Mouse (Mus musculus): Measurements from ENCODE around the gene Palm2.
A peak's percentile ranks its signal among the peaks of the same experiment; 100 is the strongest.

The Palm2 gene

DNA sequence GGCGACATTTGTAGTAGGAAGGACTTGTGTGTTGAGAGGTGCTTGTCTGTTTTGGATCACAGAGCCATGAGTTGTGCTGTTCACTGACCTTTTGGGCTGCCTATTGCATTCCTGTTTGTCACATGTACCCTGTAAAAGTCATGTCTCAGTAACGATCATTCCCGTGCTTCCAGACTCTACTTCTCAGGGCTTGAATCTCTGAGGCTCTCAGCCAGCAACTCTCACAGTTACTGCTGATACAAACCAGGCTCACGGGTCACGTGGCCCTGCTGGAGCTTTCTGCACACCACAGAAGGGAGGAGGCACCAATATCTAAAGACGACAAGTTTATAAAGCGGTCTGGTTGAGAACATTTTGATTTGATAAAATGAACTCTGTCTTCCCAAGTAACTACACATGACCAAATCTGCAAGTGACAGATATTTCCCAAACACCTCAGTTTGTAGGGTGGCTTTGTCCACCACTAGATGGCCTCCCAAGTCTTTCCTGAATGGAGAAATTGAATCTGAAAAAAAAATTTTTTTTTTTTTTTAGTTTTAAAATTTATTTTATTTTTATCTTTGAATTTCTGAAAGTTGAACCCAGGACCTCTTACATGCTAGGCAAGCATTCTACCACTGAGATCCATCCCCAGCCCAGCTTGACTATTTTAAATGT, 236.9 kb downstream of the Palm2 start:
- DNase-seq (ENCODE audit: low spot score): no peak

DNA sequence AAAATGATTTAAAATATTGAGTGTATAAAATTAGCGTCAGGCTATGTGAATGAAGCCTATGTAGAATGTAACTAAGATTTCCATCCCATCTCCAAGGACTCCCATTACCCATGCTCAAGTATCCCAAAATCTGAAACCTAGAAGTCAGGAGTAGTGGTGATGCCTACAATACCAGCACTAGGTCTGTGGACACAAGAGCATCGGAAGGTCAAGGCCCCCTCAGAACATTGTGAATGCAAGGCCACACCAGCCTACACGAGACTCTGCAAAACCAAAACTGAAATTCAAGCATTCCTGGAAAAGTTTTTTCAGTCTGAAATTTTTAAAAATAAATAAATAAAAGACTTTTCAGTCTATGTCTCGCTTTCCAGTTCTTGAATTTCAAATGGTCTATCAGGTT, 238.5 kb downstream of the Palm2 start:
- no peak for DNase-seq (ENCODE audit: low spot score)

- peak; percentile 82 for DNase-seq (ENCODE audit: low spot score)
Measured at GRCm38 (mm10) chr4:57672996-57673906, 239.2 kb downstream of the Palm2 start.

GRCm38 (mm10) chr4:57674351-57674750, 240.3 kb downstream of the Palm2 start:
- DNase-seq (ENCODE audit: low spot score): no peak

DNA sequence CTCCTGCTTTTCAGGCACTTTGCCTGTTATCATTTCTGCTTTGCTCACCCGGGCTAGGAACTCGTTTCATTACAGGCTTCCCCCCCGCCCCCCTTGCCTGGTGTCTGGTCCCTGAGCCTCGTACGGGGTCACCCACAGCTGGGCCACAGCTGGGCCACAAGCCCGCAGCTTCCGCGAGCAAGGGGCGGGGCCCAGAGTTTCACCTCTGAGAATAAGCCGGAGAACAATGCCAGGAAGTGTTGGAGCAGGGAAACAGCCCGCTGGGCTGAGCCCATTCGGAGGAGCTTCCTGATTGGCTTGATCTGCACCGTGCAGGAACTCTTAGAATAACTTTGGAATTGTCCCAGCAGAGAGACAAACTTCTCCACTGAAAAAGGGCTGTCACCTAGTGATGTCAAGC, 241.3 kb downstream of the Palm2 start:
- peak; percentile 53 for DNase-seq (ENCODE audit: low spot score)

GRCm38 (mm10) chr4:57677916-57678315, 243.9 kb downstream of the Palm2 start:
- DNase-seq (ENCODE audit: low spot score): no peak

DNA sequence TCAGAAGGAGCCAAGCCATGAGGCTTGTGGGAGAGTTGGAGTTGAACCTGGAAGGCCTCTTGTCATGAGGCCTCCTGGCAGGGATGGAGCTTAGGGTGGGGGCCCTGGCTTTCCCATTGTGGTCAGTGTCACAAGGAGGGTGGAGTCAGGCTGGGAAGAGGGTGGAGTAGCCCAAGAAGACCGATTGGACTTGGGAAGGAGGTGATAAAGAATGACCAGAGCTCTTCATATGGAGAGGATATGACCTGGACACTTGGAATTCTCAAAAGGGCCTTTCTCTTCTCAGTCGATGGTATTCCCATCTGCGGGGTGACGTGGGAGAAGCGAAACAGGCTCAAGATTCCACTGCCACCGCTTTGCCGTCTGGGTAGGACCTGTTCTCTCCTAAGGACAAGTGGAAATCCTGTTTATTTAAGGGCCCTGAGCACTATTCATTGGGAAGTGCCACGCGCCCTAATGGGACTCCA, 245.0 kb downstream of the Palm2 start:
- no peak for DNase-seq (ENCODE audit: low spot score)

DNA sequence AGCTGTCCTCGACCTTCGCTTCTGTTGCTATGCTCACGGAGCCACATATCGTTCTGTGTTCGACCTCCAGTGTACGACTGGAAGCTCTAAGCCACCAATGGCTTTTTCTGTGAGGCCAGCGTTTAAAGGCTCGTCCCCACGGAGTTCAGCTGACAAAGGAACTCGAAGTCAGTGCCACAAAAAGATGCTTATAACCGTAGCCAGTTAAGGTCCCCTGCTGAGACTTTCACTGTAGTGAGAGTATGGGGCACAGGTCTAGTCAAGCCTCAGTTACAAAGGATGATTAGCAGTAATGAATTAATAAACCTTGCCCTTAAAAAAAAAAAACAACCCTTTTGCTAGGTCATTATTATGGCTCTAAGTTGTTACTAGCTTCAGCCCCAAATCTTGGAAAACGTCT, 246.1 kb downstream of the Palm2 start:
- no peak for DNase-seq (ENCODE audit: low spot score)

GRCm38 (mm10) chr4:57681511-57681910, 247.5 kb downstream of the Palm2 start:
- DNase-seq (ENCODE audit: low spot score): no peak

DNA sequence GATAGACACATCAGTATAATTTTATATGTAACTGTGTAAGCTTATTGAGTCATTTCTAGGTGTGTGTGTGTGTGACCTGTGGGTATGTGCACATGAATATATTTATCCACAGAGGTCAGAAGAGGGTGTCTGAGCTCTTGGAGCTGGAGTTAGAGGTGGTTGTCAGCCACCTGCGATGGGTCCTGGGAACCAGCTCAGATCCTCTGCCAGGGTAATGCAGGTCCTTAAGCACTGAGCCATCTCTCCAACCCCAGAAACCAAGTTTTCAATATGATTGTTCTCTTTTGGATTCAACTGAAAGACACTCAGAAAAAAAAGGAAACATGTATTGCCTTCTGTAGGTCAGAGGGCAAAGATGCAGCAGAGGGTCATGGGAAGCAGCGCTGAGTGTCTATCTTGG, 248.3 kb downstream of the Palm2 start:
- no peak for DNase-seq (ENCODE audit: low spot score)

- no peak for DNase-seq (ENCODE audit: low spot score)
Measured at GRCm38 (mm10) chr4:57682944-57683343, 248.9 kb downstream of the Palm2 start.

DNA sequence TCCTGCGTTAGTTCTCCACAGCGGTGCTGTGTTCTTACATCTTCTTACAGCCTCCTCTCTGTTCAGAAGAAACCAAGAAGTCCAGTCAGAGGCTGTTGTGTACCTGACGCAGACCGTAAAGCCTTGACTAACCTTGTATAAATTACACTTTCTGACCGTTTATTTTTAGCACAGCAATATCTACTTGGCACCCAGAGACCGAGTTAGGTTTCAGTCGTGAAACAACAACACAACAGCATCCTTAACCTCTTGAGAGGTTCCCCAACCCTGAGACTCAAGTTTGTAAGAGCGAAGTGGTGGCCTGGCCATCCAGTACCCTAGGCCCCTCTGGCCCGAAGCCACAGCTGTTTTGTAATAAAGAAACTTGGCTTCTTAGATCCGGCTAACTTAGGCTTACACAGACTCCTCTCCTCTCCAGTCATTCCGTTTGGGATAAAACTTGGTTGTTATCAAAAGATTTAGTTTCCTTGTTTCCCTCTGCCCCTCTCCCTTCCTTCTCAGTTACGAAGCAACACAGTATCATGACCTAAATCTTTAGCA, 250.7 kb downstream of the Palm2 start:
- no peak for DNase-seq (ENCODE audit: low spot score)

DNA sequence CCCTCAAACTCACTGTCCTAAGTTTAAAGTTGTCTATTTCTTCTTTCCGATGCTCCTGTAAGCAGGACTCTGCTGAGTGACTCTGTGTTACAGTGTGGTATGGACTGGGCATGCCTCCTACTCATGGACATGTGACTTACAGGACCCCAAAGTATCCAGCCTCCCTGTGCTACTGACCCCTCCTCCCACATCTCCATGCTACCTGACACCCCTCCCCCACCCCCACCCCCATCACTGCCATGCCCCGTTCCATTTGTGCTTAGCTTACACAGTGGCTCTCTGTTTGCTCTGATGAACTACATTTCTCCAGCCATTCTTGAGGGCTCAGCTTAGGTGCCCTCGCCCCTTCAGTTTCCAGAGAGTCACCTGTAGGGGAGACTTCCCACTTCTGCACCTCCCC, 252.7 kb downstream of the Palm2 start:
- no peak for DNase-seq (ENCODE audit: low spot score)

GRCm38 (mm10) chr4:57687583-57687982, 253.5 kb downstream of the Palm2 start:
- DNase-seq (ENCODE audit: low spot score): no peak

DNA sequence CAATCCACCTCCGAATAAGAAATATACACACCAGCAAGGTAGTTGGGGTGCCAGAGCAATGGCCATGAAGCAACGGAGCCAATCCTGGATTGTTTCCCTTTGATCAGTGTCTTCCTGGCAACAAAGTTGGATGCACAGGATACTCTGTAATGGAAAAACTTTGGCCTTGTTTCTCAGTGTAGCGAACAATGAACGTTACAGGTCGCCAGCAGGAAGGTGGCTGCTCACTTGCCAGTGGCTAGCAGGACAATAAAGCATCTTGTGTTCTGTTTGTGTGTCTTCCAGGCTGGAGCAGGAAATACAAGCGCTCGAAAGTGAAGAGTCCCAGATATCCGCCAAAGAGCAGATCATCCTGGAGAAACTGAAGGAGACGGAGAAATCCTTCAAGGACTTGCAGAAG, 254.1 kb downstream of the Palm2 start:
- DNase-seq (ENCODE audit: low spot score): no peak

DNA sequence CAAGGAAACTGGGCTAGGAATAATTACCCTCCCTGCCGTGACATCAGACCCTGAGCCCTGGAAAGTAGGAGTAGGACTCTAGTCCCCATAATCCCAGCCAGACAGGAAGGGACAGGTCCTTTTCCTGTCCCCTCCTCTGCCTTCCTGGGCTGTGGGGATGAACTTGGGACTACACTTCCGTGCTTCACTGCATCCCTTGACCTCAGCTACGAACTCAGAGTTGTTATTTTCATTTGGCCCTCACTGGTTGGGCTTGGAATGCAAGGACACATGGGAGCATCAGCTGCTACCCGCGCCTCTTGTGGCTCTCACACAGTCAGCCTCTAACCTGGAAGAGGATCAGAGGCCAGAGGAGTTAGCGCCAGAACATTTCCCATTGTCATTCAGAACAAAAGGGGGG, 256.0 kb downstream of the Palm2 start:
- no peak for DNase-seq (ENCODE audit: low spot score)

DNA sequence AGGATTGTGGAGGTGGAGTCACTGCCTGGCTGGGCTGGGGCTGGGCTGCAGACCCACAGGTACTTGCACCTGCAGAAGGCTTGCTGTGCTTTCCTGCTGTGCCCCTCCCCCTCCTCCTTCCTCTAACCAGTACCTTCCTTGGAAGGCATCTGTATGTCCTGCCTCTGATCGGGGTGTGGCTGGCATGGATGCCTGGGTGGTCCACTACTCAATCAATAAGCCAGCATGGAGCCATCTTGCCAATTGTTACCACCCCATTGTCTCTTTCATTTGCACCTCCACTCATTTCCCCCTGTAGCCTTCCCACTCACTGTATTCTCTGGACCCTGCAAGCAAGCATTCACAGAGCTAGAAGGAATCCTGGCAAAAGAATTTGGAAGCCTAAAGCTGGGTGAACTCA, 256.8 kb downstream of the Palm2 start:
- DNase-seq (ENCODE audit: low spot score): no peak

- no peak for DNase-seq (ENCODE audit: low spot score)
Measured at GRCm38 (mm10) chr4:57694356-57695136, 260.5 kb downstream of the Palm2 start.

DNA sequence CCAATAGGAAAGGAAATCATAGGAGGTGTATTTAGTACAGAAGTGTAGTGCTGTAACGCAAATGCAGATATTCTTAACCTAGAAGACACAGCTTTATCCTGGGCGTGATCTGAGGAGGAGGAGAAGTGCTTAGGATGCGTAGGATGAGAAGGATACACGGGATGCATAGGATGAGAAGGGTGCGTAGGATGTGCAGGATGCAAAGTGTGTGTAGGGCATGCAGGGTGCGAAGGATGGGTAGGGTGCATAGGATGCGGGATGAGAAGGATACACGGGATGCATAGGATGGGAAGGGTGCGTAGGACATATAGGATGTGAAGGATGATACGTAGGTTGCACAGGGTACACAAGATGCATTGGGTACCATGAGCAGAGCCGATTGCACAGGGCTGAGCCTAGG, 262.9 kb downstream of the Palm2 start:
- no peak for DNase-seq (ENCODE audit: low spot score)

DNA sequence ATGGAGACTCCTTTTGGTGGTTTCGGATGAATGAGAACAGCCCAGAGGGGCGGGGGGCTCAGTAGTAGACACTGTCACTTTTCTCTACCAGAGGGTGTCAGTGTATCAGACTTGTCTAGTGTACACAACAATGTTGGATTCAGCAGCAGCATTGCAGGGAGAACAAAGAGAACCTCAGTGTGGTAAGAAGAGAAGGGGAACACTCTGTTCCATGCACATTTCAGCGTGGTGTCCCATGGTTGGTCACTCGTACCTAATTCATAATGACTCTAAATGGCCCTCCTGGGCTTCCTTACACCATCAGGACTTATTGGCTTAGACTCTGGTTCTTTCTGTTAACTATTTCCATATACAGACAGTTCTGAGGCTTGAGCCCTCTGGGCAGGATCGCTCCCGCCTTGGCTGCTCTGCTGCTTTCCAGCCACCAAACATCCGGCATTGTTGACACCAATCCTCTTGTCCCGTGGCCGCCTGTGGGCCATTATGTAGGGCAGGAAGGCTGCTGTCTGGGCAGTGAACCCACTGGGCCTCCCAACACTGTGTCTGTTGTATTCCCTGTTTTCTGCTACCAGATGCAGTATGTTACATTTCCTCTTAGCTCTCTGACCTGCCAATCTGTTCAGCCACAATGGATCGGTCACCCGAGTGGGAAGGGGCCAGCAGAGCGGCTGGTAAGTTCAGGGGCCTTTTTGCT, 264.0 kb downstream of the Palm2 start:
- DNase-seq (ENCODE audit: low spot score): no peak

- DNase-seq (ENCODE audit: low spot score): no peak
Measured at GRCm38 (mm10) chr4:57701576-57701975, 267.5 kb downstream of the Palm2 start.
